Mouse (Mus musculus) lung, embryonic 16.5 days (tissue): ENCODE data around the gene Dnm1. TPM values are rescaled to one million over a fixed set of nuclear protein-coding genes. Genes with fewer than 3 reads are reported as not detected.

Experiments used
- ATAC-seq: fragments of 200-750 bp; cut with Nextera tagmentation; 2 replicates; pipeline ENCODE4 v1.8.0; 2017; ENCODE audit warnings: low read depth, mild to moderate bottlenecking, moderate library complexity
- H3K27ac ChIP-seq: fragments of 300-500 bp; sonication (generic); 2 replicates; pipeline ENCODE4 v1.5.1; 2014; ENCODE audit warnings: mild to moderate bottlenecking, control low read depth, low read length
- H3K27me3 ChIP-seq: fragments of 300-500 bp; sonication (generic); 2 replicates; pipeline ENCODE4 v1.6.1; 2014; ENCODE audit warnings: low read depth, low read length, mixed read lengths; ENCODE audit not compliant: control insufficient read depth, insufficient read depth
- H3K36me3 ChIP-seq: fragments of 300-500 bp; sonication (generic); 2 replicates; pipeline ENCODE4 v1.6.1; 2014; ENCODE audit warnings: low read length; ENCODE audit not compliant: control insufficient read depth, insufficient read depth
- H3K4me1 ChIP-seq: fragments of 300-500 bp; sonication (generic); replicated peaks from 2 replicates; pipeline ENCODE4 v1.6.1; 2014; ENCODE audit warnings: low read length, mixed read lengths; ENCODE audit not compliant: control insufficient read depth, insufficient read depth
- H3K4me2 ChIP-seq: fragments of 300-500 bp; sonication (generic); 2 replicates; pipeline ENCODE4 v1.6.1; 2014; ENCODE audit warnings: low read depth, low read length, control low read depth
- H3K4me3 ChIP-seq: fragments of 300-500 bp; sonication (generic); 2 replicates; pipeline ENCODE4 v1.5.1; 2014; ENCODE audit warnings: mild to moderate bottlenecking, low read length, control low read depth
- H3K9ac ChIP-seq: fragments of 300-500 bp; sonication (generic); 2 replicates; pipeline ENCODE4 v1.6.1; 2014; ENCODE audit warnings: low read length, control low read depth
- H3K9me3 ChIP-seq: fragments of 300-500 bp; sonication (generic); 2 replicates; pipeline ENCODE4 v1.6.1; 2016; ENCODE audit warnings: low read length; ENCODE audit not compliant: control insufficient read depth
- WGBS: fragments of 180-500 bp; shearing (Covaris S2); extraction: QIAGEN DNeasy Blood & Tissue Kit; methylation state at CpG from one replicate; pipeline ENCODE4 v1.1.7; 2014; 5-methylcytosine and 5-hydroxymethylcytosine counted together
- polyA plus RNA-seq: library from polyadenylated mRNA; unstranded; fragments of >200 nt; fragmentation: Nextera tagmentation; extraction: Ambion mirVana; gene quantifications from 2 replicates; pipeline ENCODE4 v1.2.1, GENCODE M21; 2015

Gene Dnm1
- polyA plus RNA-seq, 1 experiment from 2014 or later = 5.9 TPM

DNA sequence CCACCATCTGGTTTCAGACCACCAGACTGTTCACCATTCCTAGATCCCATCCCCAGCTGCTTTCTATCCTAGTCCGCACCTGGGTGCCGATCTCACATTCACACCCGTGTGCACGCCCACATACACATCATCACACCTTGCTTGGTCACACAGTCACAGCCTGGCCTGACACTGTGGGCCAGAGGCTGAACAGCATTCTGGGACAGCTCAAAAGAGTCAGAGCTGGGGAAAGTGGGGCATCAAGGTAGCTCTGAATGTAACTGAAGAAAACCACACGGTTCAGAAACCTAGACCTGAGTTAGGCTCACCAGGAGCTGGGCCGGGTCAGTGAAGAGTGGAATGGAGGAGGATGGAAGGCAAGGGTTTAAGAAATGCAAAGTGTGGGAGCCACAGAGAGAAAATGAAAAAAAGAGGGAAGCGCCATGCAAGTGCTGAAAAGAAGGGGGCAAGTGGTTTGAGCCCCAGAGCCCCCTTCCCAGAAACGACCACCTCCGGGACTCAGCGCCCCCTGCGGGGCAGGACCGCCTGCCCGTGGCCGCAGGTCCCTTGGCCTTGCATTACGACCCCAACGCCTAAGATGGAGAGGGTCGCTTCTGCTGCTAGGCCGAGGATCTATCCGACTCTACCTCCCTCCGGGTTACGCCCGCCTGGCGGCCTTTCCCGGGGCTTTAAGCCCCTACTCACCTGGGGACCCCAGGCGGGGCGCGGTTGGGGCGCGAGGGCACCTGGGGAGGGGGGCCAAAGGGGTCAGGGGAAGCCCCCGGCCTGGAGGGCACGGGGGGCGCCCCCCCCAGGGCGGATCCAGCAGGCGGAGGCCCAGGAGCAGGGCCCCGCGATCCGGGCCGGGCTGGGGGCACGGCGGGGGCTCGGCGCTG is 41.5 kb downstream of the Dnm1 start:
- Histone ChIP-seq H3K36me3 (peaks cover 9% of the 10 kb centered on the region), H3K27me3 (no peaks in the 10 kb centered on the region), H3K27ac (no peak overlapping the region), H3K9ac (peak overlapping the region; percentile 83), H3K9me3 (no peaks in the 10 kb centered on the region), H3K4me2 (peak overlapping the region; percentile 100), H3K4me1 (peaks cover 34% of the 10 kb centered on the region), H3K4me3 (peak overlapping the region; percentile 77)
- ATAC-seq = peak; percentile 6
- WGBS = 9% methylated on average over 37 of the region's 42 CpGs

DNA sequence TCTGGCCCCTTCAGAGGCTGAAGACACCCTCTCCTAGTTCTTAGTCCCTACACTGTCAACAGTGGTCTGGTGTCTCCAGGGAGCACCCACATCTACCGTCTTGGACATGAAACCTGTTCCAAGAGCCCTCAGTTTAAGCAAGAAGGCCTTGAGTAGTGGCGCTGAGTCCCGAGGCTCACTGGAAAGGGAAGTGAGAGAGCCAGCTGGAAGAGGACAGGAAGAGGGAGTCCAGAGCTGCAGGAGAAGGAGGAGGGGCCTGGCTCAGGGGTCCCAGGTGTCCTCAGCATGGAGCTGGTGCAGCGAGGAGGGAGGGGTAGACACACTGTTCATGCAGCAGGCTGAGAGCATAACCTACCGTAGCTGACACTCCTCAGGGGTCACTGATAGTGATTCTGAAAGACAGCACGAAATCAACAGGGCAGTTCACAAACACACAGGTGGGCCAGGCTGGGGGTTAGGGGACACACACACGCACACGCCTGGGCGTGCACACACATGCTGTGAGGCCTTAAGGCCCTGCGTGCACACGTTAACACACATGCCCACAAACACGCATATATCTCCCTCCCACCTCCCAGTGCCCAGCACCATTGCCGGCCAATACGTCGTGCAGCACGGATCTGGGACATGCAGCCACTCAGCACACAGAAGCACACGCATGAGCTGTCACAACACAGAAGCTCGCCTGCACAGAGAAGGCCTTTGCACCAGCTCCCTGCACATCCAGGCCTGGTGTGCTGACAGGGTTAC is 42.9 kb downstream of the Dnm1 start:
- Histone ChIP-seq H3K4me1 (peaks cover 20% of the 10 kb centered on the region), H3K27ac (no peak overlapping the region), H3K4me3 (no peak overlapping the region), H3K4me2 (no peak overlapping the region), H3K9me3 (no peaks in the 10 kb centered on the region), H3K27me3 (no peaks in the 10 kb centered on the region), H3K36me3 (peaks cover 23% of the 10 kb centered on the region), H3K9ac (no peak overlapping the region)
- ATAC-seq = no peak
- WGBS = 83% methylated on average over 18 of the region's 18 CpGs

DNA sequence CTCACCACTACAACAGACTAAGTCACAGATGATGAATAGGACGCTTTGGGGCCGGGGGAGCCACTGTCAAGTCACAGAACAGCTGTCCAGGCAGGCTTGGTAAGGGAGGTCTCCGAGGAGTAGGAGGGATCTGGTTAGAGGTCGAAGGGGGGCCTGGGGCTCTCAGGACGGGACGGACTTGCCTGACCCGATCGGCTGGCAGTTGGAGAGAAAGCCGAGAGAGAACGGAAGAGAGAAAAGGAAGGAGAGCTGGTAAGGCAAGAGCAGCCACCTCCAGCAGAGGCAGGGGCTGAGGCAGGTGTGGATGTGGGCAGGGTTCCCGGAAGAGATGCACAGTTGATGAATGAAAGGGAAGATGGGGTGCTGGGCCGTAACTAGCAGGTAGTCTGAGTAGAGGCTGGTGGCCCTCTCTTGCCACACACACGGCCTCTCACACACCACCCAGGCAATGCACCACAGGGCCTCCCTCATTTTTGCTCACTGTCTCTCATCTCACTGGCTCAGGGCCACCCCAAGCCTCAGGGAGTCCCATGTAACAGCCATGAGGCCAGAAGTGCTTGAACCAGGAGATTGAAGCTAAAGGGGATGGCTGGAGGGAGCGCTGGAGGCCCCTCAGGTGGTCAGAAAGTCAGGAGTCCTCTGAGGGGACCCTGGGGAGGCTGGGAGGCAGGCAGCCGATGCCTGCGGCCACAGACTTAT is 44.1 kb downstream of the Dnm1 start:
- Histone ChIP-seq H3K4me1 (peaks cover 19% of the 10 kb centered on the region), H3K27me3 (no peaks in the 10 kb centered on the region), H3K9ac (no peak overlapping the region), H3K4me3 (no peak overlapping the region), H3K4me2 (no peak overlapping the region), H3K9me3 (no peaks in the 10 kb centered on the region), H3K36me3 (peaks cover 32% of the 10 kb centered on the region), H3K27ac (no peak overlapping the region)
- 84% methylated on average over 16 of the region's 16 CpGs for WGBS
- no peak for ATAC-seq

DNA sequence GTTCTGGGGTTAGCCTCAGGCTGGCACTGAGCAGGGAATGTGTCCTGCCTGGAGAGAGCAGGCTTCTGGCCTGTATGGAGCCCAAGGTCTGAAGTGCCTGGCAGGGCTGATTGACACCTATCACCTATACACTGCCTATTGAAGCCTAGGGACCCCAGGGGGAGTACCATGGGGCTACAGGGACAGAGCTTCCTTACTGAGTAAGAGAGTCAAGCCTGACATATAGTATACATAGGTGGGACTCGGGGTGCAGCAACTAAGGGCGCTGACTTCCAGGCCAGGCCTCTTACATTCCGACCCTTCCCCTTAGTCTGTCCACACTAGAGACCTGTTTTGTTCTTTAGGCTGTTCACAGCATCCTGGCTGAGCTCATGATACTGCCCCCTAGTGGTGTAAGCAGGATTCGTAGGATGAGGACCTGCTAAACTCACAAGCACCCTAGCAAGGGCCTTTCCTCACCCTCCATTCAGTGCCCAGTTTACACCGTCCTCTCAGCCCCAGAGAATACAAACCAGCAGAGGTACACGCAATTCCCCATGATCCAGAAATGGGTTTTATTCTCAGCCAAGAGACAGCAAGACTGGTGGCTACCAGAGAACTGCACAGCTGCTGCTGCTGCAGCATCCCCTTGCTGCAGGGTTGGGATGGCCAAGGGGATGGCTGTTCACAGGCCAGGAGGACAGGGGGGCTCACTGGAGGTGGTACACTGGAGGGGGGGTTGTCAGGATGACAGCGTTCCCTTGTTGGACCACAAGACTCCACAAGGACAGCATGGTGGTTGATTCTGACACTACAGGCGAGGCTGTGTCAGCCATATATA is 45.0 kb downstream of the Dnm1 start:
- H3K9me3 ChIP-seq = no peaks in the 10 kb centered on the region
- H3K36me3 ChIP-seq = peaks cover 37% of the 10 kb centered on the region
- H3K27ac ChIP-seq = no peak overlapping the region
- no peak overlapping the region for H3K4me2 ChIP-seq
- no peak overlapping the region for H3K9ac ChIP-seq
- ATAC-seq = no peak
- WGBS = 44% methylated on average over 8 of the region's 8 CpGs
- H3K4me3 ChIP-seq = no peak overlapping the region
- no peaks in the 10 kb centered on the region for H3K27me3 ChIP-seq
- H3K4me1 ChIP-seq = peaks cover 19% of the 10 kb centered on the region

DNA sequence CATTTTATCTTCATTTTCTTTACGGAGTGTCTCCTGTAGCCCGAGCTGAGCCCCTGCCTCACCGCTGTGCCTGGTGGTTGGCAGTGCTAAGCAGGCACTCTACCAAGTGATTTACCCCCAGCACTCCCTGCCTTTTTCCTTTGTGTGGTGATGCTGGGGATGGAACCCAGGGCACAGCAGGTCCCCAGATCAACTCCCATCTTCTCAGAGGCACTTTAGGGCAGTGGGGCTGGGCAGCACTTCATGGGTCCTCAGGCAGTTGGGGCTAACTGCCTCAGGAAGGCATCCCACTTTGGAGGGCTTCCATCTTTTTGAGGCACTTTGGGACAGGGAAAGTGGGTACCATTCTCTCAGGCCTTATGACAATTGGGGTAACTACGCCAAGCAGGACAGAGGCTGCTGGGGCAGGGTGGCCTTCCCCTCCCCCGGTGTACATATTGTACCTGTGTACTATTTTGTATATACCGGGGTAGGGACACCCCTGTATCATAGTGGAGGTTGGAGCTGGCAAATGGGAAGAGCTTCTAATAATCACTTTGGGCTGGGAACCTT is 45.8 kb downstream of the Dnm1 start:
- Histone ChIP-seq H3K9me3 (no peaks in the 10 kb centered on the region), H3K36me3 (peaks cover 43% of the 10 kb centered on the region), H3K4me1 (peaks cover 16% of the 10 kb centered on the region), H3K4me3 (no peak overlapping the region), H3K9ac (no peak overlapping the region), H3K4me2 (no peak overlapping the region), H3K27ac (no peak overlapping the region), H3K27me3 (no peaks in the 10 kb centered on the region)
- WGBS = 85% methylated on average over 6 of the region's 6 CpGs
- ATAC-seq = no peak

DNA sequence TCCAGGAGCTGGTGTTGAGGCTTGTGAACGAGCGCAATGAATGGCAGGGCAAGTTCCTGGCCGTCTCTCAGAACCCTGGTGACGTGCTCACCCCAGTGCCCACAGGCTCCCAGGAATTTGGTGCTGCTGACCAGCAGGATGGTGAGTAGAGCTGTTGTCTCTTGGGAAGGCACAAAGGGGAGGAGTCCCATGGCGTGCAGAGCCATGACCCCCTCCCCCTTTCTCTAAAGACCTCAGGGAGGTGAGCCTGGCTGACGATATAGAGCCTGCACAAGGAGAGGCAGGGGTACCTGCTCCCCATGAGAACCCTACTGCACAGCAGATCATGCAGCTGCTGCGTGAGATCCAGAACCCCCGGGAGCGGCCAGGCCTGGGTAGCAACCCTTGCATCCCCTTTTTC is 47.0 kb downstream of the Dnm1 start:
- ATAC-seq = no peak
- Histone ChIP-seq H3K4me1 (peaks cover 7% of the 10 kb centered on the region), H3K36me3 (peaks cover 46% of the 10 kb centered on the region), H3K4me2 (no peak overlapping the region), H3K27ac (no peak overlapping the region), H3K27me3 (no peaks in the 10 kb centered on the region), H3K9me3 (no peaks in the 10 kb centered on the region), H3K4me3 (no peak overlapping the region), H3K9ac (no peak overlapping the region)
- WGBS = 79% methylated on average over 9 of the region's 9 CpGs

DNA sequence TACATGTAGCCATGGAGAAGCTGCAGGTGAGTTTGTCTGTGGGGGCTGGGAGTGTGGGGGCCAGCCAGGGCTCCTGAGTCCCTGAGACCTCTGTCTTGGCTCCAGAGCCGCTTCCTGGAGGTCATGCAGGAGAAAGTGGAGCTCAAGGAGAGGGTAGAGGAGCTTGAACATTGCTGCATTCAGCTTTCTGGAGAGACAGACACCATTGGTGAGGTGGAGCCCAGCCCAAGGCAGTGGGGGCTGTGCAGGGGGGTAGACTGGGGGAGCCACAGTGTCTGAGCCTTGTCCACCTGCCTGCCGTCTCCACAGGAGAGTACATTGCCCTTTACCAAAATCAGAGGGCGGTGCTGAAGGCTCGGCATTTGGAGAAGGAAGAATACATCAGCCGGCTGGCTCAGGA is 47.5 kb downstream of the Dnm1 start:
- Histone ChIP-seq H3K36me3 (peaks cover 46% of the 10 kb centered on the region), H3K4me2 (no peak overlapping the region), H3K4me1 (peaks cover 2% of the 10 kb centered on the region), H3K4me3 (no peak overlapping the region), H3K9ac (no peak overlapping the region), H3K27ac (no peak overlapping the region), H3K27me3 (no peaks in the 10 kb centered on the region), H3K9me3 (no peaks in the 10 kb centered on the region)
- WGBS = 87% methylated on average over 5 of the region's 5 CpGs
- no peak for ATAC-seq

DNA sequence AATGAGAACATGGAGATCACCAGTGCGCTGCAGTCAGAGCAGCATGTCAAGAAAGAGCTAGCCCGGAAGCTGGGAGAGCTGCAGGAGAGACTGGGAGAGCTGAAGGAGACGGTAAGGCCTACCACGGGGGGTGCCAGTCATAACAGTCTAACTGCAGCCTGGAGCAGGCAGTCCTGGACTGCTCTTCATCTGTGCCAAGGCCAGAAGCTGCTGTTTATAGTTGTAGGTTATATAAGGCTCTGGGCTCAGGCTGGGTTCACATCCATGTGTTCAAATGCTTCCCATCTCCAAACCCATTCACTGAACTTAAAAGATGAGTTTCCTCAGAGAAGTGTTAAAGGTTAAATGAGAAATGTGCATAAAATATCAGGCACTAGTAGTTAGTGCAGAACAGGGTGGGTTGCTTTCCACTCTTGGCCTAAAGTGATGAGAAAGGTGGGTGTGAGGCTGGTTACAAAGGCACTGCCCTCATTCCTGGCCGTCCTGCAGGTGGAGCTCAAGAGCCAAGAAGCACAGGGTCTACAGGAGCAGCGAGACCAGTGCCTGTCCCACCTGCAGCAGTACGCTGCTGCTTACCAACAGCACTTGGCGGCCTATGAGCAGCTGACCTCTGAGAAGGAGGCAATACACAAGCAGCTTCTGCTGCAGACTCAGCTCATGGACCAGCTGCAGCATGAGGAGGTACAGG is 48.8 kb downstream of the Dnm1 start:
- no peak overlapping the region for H3K9ac ChIP-seq
- no peak overlapping the region for H3K4me3 ChIP-seq
- no peaks in the 10 kb centered on the region for H3K4me1 ChIP-seq
- H3K36me3 ChIP-seq = peaks cover 56% of the 10 kb centered on the region
- no peak overlapping the region for H3K27ac ChIP-seq
- H3K4me2 ChIP-seq = no peak overlapping the region
- 51% methylated on average over 8 of the region's 8 CpGs for whole genome bisulfite sequencing
- no peaks in the 10 kb centered on the region for H3K27me3 ChIP-seq
- ATAC-seq = peak; percentile 50
- no peaks in the 10 kb centered on the region for H3K9me3 ChIP-seq
